Mouse (Mus musculus): ENCODE results near the gene Ccdc36. TPM values are rescaled to one million over a fixed set of nuclear protein-coding genes. Genes with fewer than 3 reads are reported as not detected.

Gene Ccdc36
- polyA plus RNA-seq, 1 experiment from 2014 or later: not detected

DNA sequence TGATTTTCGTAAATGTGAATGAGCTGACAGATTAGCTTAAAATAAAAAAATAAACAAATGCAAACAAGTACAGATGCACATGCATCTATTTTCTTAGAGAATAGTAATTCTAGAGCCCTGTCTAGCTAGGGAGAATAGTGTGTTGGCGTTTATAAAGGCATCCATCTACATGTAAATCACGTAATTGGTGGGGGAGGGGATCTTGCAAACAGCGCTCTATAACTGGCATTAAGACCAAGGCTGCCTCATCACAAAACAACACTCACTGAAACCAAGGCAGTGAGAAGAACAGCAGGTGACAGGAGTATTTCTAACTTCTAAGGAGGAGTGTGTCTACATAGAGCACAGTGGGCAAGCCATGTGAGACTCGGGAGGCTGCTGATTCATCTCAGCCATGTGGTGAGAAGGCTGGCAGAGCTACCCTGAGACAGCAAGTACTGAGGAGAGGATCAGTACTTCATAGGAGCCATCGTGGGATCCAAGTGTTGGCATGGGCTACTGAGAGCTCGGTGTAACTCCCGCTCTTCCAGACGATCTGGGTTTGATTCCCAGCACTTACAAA lies 16.8 kb downstream of the Ccdc36 start:
- Histone ChIP-seq H3K27ac (no peak overlapping the region), H3K4me3 (ENCODE audit: inconsistent target) (no peak overlapping the region), H3K79me2 (ENCODE audit: inconsistent target) (no peaks in the 10 kb centered on the region), H3K36me3 (ENCODE audit: inconsistent target) (no peaks in the 10 kb centered on the region)
- WGBS (ENCODE audit: missing documents): 85% methylated on average over 9 of the region's 9 CpGs

DNA sequence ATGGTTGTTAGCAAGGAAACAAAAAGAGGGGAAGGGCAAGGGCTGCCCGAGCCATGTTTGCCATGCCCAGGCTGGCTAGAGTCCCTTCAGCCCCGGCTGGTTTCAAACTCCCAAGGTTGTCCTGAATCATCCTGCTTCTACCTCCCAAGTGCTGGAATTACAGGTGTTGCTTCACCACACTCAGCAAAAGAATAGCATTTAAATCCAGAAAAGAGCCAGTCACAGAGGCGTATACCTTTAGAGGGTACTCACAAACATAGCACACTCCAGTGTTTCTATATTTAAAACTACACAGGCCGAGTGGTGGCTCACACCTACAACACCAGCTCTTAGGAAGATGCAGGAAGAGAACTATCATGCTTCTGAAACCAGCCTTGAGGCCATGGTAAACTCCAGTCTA lies 18.7 kb downstream of the Ccdc36 start:
- no peaks in the 10 kb centered on the region for H3K36me3 ChIP-seq (ENCODE audit: inconsistent target)
- H3K27ac ChIP-seq: no peak overlapping the region
- H3K79me2 ChIP-seq (ENCODE audit: inconsistent target): no peaks in the 10 kb centered on the region
- H3K4me3 ChIP-seq (ENCODE audit: inconsistent target): no peak overlapping the region
- 96% methylated on average over 4 of the region's 4 CpGs for WGBS (ENCODE audit: missing documents)

DNA sequence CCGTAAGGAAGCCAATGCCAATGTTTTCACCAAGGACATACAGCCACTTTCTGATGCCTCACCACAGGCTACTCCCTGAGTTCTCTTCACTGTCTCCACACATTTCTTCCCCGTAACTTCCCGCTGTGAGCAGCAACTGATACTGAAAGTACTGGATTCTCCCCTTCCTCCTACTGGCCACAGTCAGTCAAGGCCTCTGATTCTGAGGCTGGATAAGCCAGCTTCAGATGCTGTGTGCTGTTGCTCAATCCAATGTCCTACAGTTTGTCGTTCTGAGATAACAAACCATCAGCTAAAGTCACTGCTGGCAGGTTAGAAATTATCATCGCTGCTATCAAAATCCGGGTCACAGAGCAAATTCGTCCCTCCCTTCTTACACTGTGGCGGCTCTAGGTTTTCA lies 23.8 kb downstream of the Ccdc36 start:
- H3K79me2 ChIP-seq (ENCODE audit: inconsistent target): no peaks in the 10 kb centered on the region
- no peak overlapping the region for H3K27ac ChIP-seq
- H3K4me3 ChIP-seq (ENCODE audit: inconsistent target): no peak overlapping the region
- WGBS (ENCODE audit: missing documents): 65% methylated on average over 8 of the region's 8 CpGs
- H3K36me3 ChIP-seq (ENCODE audit: inconsistent target): no peaks in the 10 kb centered on the region

DNA sequence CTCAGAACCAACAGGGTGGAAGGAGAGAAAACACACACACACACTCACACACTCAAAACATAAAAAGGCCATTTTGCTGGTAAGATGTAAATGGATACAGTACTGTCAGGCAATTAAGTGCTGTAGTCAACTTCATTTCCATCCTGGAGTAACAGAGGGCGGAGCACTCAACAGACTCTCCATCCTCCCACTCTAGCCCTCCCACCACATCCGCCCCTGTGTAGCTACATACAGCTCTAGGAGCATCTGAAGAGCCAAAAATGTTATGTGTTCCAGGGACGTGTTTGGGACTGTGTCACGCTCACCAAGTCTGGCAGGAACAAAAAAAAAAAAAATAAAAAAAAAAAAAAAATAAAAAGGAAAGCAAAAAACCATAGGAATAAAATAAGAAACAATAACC lies 25.2 kb downstream of the Ccdc36 start:
- no peak overlapping the region for H3K4me3 ChIP-seq (ENCODE audit: inconsistent target)
- WGBS (ENCODE audit: missing documents): 100% methylated on average over 3 of the region's 4 CpGs
- no peaks in the 10 kb centered on the region for H3K36me3 ChIP-seq (ENCODE audit: inconsistent target)
- no peak overlapping the region for H3K27ac ChIP-seq
- no peaks in the 10 kb centered on the region for H3K79me2 ChIP-seq (ENCODE audit: inconsistent target)

DNA sequence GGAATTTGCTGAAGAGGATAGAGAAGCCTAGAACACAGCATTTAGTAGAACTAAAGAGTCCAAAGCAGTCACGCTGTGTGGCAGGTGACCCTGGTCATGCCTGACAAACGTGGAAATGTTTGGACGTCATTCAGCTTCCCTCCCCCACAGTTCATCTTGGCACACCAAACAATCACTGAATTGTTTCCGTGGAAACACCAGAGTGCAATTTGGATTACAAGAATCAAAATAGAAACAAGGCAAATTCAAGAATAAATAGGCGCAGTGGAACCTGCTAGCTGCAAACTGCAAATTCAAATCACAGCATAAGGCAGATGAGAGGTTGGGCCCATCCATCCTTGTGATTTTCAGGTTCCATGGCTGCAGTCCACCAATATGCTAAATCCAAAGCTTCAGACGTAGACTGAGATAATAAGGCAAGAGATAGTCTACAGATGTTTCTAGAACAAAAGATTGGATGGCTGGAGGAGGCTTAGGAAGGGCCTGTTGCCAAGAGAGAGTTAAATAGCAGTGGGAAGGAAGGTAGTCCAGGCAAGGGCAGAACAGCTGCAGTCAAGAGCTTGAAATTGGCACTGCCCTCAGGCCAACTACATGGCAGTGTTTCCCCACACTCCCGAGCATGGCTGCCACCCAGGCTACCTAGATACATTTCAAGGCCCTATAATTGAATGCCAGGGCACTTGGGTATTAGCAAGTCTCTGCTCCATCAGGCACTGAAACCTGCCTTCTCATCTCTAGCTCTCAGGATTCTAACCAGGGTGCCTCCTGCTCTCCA lies 26.9 kb downstream of the Ccdc36 start:
- Histone ChIP-seq H3K36me3 (ENCODE audit: inconsistent target) (no peaks in the 10 kb centered on the region), H3K27ac (no peak overlapping the region), H3K4me3 (ENCODE audit: inconsistent target) (no peak overlapping the region), H3K79me2 (ENCODE audit: inconsistent target) (no peaks in the 10 kb centered on the region)
- 95% methylated on average over 7 of the region's 7 CpGs for WGBS (ENCODE audit: missing documents)

DNA sequence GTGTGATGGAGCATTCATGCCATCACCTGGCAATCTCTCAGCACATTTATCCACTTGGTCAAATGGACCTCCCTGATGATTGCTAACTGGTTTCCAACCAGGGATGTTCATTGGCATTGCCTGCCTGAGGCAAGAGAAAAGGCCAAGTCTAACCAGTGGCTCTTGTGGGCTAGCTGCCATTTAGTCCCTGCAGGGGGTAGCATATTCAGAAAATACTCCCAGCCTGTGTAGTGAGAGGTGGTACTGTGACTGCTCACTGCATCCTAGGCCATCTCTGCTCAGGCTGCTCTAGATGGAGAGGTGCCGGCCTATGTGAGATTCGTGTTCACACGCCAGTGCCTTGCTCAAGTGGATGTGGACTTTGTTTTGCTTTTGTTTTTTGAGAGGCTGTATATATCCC lies 30.0 kb downstream of the Ccdc36 start:
- 100% methylated on average over 3 of the region's 3 CpGs for WGBS (ENCODE audit: missing documents)
- H3K36me3 ChIP-seq (ENCODE audit: inconsistent target): 0 out of 2 replicates have a peak, but pooled peaks cover under 1% of the 10 kb centered on the region
- no peak overlapping the region for H3K27ac ChIP-seq
- H3K79me2 ChIP-seq (ENCODE audit: inconsistent target): no peaks in the 10 kb centered on the region
- no peak overlapping the region for H3K4me3 ChIP-seq (ENCODE audit: inconsistent target)

DNA sequence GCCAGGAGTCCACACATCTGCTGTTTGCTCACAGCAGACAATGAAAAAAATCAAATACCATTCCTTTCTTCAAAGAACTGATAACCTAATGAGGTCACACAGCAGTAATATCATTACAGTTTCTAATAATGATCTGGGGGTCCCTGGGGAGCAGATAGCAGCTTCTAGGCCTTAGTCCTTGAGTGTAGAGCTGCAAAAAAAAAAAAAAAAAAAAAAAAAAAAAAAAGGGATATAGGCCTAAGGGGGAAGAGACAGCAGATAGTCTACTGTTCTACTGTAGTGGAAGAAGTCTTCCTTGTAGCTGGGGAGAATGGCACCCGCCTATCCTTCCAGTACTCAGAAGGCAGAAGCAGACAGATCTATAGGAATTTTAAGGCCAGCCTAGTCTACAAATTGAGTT lies 32.9 kb downstream of the Ccdc36 start:
- H3K27ac ChIP-seq: no peak overlapping the region
- WGBS (ENCODE audit: missing documents): 100% methylated on average over 1 of the region's 1 CpGs
- peaks cover 29% of the 10 kb centered on the region for H3K36me3 ChIP-seq (ENCODE audit: inconsistent target)

DNA sequence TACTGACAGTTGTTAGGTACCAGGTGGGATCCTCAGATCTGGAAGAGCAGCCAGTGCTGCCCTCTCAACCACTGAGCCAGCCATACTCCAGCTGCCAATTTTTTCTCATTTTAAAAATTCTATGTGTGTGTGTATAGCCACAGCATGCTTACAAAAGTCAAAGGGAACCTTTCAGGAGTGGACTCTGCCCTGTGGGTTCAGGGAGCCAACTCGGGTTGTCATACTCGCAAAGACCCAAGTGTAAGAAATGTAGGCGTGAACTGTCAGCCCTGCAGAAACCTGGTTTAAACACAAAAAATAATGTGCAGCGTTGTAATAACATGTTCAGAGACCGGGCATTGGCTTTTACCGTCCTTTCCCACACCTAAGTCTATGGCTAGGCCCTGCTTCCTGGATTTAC lies 34.1 kb downstream of the Ccdc36 start:
- Histone ChIP-seq H3K36me3 (ENCODE audit: inconsistent target) (peaks cover 38% of the 10 kb centered on the region), H3K4me3 (ENCODE audit: inconsistent target) (no peak overlapping the region), H3K27ac (no peak overlapping the region), H3K79me2 (ENCODE audit: inconsistent target) (no peaks in the 10 kb centered on the region)
- 95% methylated on average over 6 of the region's 6 CpGs for WGBS (ENCODE audit: missing documents)

More for the DNA sequence above, 32.9 kb downstream of the Ccdc36 start:
- H3K79me2 ChIP-seq (ENCODE audit: inconsistent target): no peaks in the 10 kb centered on the region
- no peak overlapping the region for H3K4me3 ChIP-seq (ENCODE audit: inconsistent target)

DNA sequence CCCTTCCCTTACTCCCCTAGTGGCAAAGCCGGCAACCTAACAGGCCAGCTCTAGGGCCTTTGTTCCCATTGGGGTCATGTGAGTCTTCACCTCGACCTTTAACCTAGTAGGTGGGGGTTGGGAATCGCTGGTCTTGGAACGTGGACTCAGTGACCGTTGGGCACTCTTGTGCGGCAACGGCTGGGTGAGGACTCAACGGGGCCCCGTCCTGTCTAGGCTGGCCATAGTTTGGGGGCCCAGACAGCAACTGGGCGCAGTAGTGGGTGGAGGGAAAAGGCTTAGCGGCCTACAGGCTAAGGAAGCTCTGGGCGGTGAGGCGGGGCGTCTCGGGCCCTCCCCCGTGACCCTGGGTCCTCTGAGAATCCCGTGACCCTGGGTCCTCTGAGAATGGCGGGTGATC lies 35.6 kb downstream of the Ccdc36 start, which contains the start of gene 1700102P08Rik:
1700102P08Rik (plus strand) TSS at position 130 of the 400 bp plus-strand sequence.
- no peak within 1 kb of the TSS for H3K4me3 ChIP-seq (ENCODE audit: inconsistent target)
- H3K79me2 ChIP-seq (ENCODE audit: inconsistent target): no peaks in the 10 kb centered on the region
- H3K36me3 ChIP-seq (ENCODE audit: inconsistent target): peaks cover 53% of the 10 kb centered on the region
- WGBS (ENCODE audit: missing documents): 94% methylated on average over 11 of the region's 18 CpGs
- H3K27ac ChIP-seq: no peak within 1 kb of the TSS

DNA sequence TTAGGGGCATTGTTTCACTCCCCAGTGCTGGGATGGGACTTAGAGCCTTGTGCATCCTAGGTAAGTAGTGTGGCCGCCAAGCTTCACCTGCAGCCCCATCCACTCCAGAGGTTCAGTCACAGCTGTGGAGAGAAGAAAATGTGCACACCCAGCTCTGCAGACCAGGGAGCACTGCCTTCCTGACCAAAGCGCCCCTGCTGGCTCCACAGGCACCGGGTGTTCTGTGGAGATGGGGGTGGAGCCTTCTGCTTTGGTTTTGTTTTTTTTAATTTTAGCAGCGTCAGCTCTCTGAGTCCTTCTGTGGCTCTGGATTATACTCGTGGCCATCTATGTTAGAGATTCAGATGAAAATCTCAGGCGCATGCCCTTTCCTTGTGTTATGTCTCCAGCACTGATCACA lies 39.1 kb downstream of the Ccdc36 start:
- Histone ChIP-seq H3K79me2 (ENCODE audit: inconsistent target) (no peaks in the 10 kb centered on the region), H3K27ac (no peak overlapping the region)
- 67% methylated on average over 6 of the region's 6 CpGs for WGBS (ENCODE audit: missing documents)

DNA sequence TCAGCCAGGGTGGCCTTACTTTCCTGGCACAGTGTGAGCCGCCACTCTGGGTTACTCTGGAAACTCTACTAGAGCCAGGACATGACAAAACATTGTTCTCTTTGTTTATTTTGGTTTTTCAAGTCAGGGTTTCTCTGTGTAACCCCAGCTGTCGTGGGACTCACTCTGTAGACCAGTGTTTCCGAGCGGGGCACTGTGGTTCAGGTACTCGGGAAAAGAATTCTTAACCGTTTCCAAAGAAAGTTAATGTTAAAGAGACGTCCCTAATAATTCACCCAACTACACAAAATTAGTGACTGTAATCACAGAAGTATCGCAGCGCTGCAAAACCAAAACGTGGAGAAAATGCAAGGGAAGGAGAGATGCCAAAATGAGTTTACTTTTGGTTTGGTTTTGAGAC lies 39.7 kb downstream of the Ccdc36 start:
- Histone ChIP-seq H3K27ac (no peak overlapping the region), H3K36me3 (ENCODE audit: inconsistent target) (peaks cover 89% of the 10 kb centered on the region), H3K4me3 (ENCODE audit: inconsistent target) (no peak overlapping the region), H3K79me2 (ENCODE audit: inconsistent target) (no peaks in the 10 kb centered on the region)
- WGBS (ENCODE audit: missing documents): 98% methylated on average over 7 of the region's 10 CpGs

More for the DNA sequence above, 39.1 kb downstream of the Ccdc36 start:
- Histone ChIP-seq H3K4me3 (ENCODE audit: inconsistent target) (no peak overlapping the region), H3K36me3 (ENCODE audit: inconsistent target) (peaks cover 82% of the 10 kb centered on the region)

DNA sequence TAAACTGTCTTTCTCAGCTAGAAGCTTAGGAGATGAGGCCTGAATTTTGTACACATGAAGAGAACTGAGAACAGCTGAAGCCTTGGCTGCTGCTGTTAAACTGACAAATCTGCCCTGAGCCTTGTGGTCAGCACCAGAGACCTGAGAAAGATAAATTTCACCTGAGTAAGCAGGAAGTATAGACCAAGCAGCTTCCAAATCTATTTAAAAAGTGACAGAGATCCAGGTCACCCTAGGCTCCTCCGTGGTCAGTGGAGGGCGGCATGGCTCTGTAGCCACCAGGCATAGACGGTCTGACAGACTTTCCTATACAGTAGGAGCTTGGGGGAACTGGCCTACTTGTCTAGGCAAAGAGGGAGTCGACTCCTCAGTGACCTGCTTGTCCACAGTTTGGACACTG lies 41.5 kb downstream of the Ccdc36 start:
- 94% methylated on average over 4 of the region's 4 CpGs for WGBS (ENCODE audit: missing documents)
- Histone ChIP-seq H3K36me3 (ENCODE audit: inconsistent target) (peaks cover 86% of the 10 kb centered on the region), H3K27ac (no peak overlapping the region), H3K4me3 (ENCODE audit: inconsistent target) (no peak overlapping the region), H3K79me2 (ENCODE audit: inconsistent target) (no peaks in the 10 kb centered on the region)

DNA sequence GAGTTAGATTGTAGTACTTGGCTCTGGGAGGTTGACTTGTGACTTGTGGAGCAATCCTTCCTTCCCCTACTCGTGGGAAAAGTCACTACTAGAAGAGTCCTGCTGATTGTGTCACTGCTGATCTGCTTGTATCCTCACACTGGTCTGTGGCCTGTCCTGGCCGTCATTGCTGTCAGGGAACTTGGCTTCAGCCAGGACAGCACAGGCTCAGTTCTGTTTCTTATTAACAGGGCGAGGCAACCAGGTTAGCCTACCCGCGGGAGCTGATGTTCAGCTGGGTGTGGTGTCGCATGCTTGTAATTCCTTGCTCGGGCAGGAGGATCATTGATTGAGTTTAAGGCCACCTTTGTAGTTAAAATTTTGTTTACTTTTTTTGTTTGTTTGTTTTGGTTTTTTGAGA lies 43.3 kb downstream of the Ccdc36 start:
- Histone ChIP-seq H3K36me3 (ENCODE audit: inconsistent target) (peaks cover 87% of the 10 kb centered on the region), H3K4me3 (ENCODE audit: inconsistent target) (no peak overlapping the region), H3K27ac (no peak overlapping the region), H3K79me2 (ENCODE audit: inconsistent target) (no peaks in the 10 kb centered on the region)
- WGBS (ENCODE audit: missing documents): 90% methylated on average over 7 of the region's 7 CpGs

DNA sequence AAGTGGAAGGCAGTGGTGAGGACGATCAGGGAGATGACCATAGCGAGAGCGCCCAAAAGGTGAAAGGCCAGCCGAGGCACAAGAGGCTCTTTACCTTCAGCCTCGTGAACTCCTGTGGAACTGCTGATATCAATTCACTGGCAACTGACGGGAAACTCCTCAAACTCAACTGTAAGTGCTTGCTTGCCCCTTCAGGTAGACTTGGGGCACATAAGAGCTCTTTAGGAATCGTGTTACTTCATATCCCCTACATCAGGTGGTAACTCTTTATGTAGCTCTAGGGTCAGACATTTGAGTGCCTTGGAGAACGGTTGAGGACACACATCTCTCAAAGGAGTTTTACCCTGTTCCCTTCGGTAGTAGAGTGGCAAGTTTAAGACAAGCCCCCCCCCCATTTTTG lies 46.9 kb downstream of the Ccdc36 start:
- Histone ChIP-seq H3K79me2 (ENCODE audit: inconsistent target) (no peaks in the 10 kb centered on the region), H3K4me3 (ENCODE audit: inconsistent target) (no peak overlapping the region), H3K36me3 (ENCODE audit: inconsistent target) (peaks cover 88% of the 10 kb centered on the region), H3K27ac (no peak overlapping the region)
- 96% methylated on average over 9 of the region's 9 CpGs for WGBS (ENCODE audit: missing documents)

DNA sequence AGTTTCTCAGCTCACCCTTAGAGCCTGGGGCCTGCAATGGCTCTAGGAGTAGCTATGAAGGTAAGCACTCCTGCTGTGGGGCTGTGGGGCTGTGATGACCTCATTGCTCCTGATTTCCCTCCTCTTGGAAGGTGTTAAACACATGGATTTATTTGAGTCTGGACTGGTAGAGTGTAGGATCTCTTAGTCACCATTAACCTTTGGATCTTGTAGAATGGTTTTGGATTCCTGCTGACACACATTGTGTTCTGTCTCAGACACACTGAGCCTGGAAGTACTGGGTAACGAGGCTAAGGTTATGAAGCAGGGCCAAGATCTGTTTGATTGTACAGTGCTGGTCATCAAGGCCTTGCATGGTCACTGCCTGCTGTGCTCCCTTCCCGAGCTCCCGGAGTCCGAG lies 49.0 kb downstream of the Ccdc36 start:
- H3K27ac ChIP-seq: no peak overlapping the region
- 92% methylated on average over 4 of the region's 4 CpGs for WGBS (ENCODE audit: missing documents)
- H3K36me3 ChIP-seq (ENCODE audit: inconsistent target): peaks cover 89% of the 10 kb centered on the region
- H3K79me2 ChIP-seq (ENCODE audit: inconsistent target): no peaks in the 10 kb centered on the region
- no peak overlapping the region for H3K4me3 ChIP-seq (ENCODE audit: inconsistent target)

All from macrophage (primary cell).